Mouse (Mus musculus) embryonic fibroblast, embryonic 13.5 days (primary cell): ENCODE data around the gene Hist1h3g. TPM values are rescaled to one million over a fixed set of nuclear protein-coding genes. Genes with fewer than 3 reads are reported as not detected.
"Not testable (repeated sequence)": the region's sequence is repeated elsewhere in the genome, so short reads cannot be mapped to it uniquely, and the experiment has no call there.

ENCODE experiments used
- H3K27ac ChIP-seq: 2 replicates; pipeline ENCODE4 v1.5.1; 2012; ENCODE audit warnings: low read length, control low read depth, inconsistent platforms; ENCODE audit not compliant: insufficient read depth
- H3K4me1 ChIP-seq: 2 replicates; pipeline ENCODE4 v1.6.1; 2011; ENCODE audit warnings: low read length; ENCODE audit not compliant: control insufficient read depth, insufficient read depth
- H3K4me3 ChIP-seq: 2 replicates; pipeline ENCODE4 v1.5.1; 2011; ENCODE audit warnings: mild to moderate bottlenecking, control low read depth, low read length; ENCODE audit not compliant: insufficient read depth
- CTCF ChIP-seq: IDR thresholded peaks from 2 replicates; pipeline ENCODE4 v1.5.1; 2011; ENCODE audit warnings: mild to moderate bottlenecking, control low read depth, low read length, moderate library complexity, borderline replicate concordance; ENCODE audit not compliant: insufficient read depth
- POLR2A ChIP-seq: IDR thresholded peaks from 2 replicates; pipeline ENCODE4 v1.6.1; 2011; ENCODE audit warnings: low read depth, mild to moderate bottlenecking, control low read depth, low read length, moderate library complexity
- polyA plus RNA-seq: library from polyadenylated mRNA; stranded (reverse); fragments of >200 nt; gene quantifications from 2 replicates; pipeline ENCODE4 v1.2.4, GENCODE M21; 2011; ENCODE audit warnings: low read depth; ENCODE audit not compliant: missing spikeins, insufficient read length

Gene Hist1h3g
- polyA plus RNA-seq, 1 experiment: 5.7 TPM

GRCm38 (mm10) chr13:23571022-23571503 is 35.8 kb downstream of the Hist1h3g start, which contains the start of the genes Hist1h2ae and Hist1h2bg:
Hist1h2ae (minus strand) TSS chr13:23571220.
Hist1h2bg (plus strand) TSS chr13:23571396.
- peak; percentile 66; the same call in 1 of the 2 replicates for TF ChIP-seq POLR2A
- no peak for TF ChIP-seq CTCF
- Histone ChIP-seq H3K27ac (peak within 1 kb of the TSS; percentile 85), H3K4me3 (peak within 1 kb of the TSS; percentile 65), H3K4me1 (no peaks in the 10 kb centered on the region)

GRCm38 (mm10) chr13:23571504-23572217 is 36.4 kb downstream of the Hist1h3g start:
- Histone ChIP-seq H3K27ac (peak overlapping the region; percentile 85), H3K4me3 (peak overlapping the region; percentile 65)
- peak; percentile 80 for TF ChIP-seq POLR2A
- not testable (repeated sequence) for H3K4me1 ChIP-seq

GRCm38 (mm10) chr13:23572218-23573033 is 37.2 kb downstream of the Hist1h3g start:
- H3K4me3 ChIP-seq: peak overlapping the region; percentile 35
- H3K4me1 ChIP-seq: no peaks in the 10 kb centered on the region
- H3K27ac ChIP-seq: peak overlapping the region; percentile 92
- no peak for TF ChIP-seq CTCF
- TF ChIP-seq POLR2A: peak; percentile 57; the same call in 1 of the 2 replicates

GRCm38 (mm10) chr13:23573034-23573897 is 38.0 kb downstream of the Hist1h3g start:
- Histone ChIP-seq H3K27ac (peak overlapping the region; percentile 92), H3K4me3 (peak overlapping the region; percentile 49)
- TF ChIP-seq POLR2A: peak; percentile 42; the same call in 1 of the 2 replicates
- H3K4me1 ChIP-seq: not testable (repeated sequence)

GRCm38 (mm10) chr13:23573898-23574524 is 38.8 kb downstream of the Hist1h3g start, which contains the start of the genes Hist1h2bf and Hist1h2ad:
Hist1h2bf (minus strand) TSS chr13:23574196.
Hist1h2ad (plus strand) TSS chr13:23574381.
- Histone ChIP-seq H3K27ac (peak within 1 kb of the TSS; percentile 92), H3K4me3 (peak within 1 kb of the TSS; percentile 49)
- TF ChIP-seq POLR2A: peak; percentile 69; the same call in 1 of the 2 replicates

GRCm38 (mm10) chr13:23574546-23575170 is 39.4 kb downstream of the Hist1h3g start:
- H3K4me3 ChIP-seq: peak overlapping the region; percentile 13; the same call in 1 of the 2 replicates
- H3K4me1 ChIP-seq: not testable (repeated sequence)
- peak; percentile 65; the same call in 1 of the 2 replicates for TF ChIP-seq POLR2A
- peak overlapping the region; percentile 85 for H3K27ac ChIP-seq

More at GRCm38 (mm10) chr13:23573898-23574524, 38.8 kb downstream of the Hist1h3g start, which contains the start of the genes Hist1h2bf and Hist1h2ad:
- not testable (repeated sequence) for H3K4me1 ChIP-seq

- Histone ChIP-seq H3K4me1 (no peaks in the 10 kb centered on the region), H3K4me3 (peak within 1 kb of the TSS; percentile 54), H3K27ac (peak within 1 kb of the TSS; percentile 85)
- TF ChIP-seq POLR2A (no peak; the same call in 1 of the 2 replicates), CTCF (no peak)
These were observed 40.1 kb downstream of the Hist1h3g start, which contains the start of gene Hist1h3d for GRCm38 (mm10) chr13:23575271-23575851. Hist1h3d (plus strand) TSS chr13:23575763.

GRCm38 (mm10) chr13:23575864-23576313 is 40.7 kb downstream of the Hist1h3g start:
- TF ChIP-seq POLR2A: peak; percentile 81
- H3K4me1 ChIP-seq: not testable (repeated sequence)
- H3K27ac ChIP-seq: peak overlapping the region; percentile 80
- H3K4me3 ChIP-seq: peak overlapping the region; percentile 54
